Mouse (Mus musculus) bone marrow, adult 2 months (tissue): ENCODE measurements around the gene Dnajb13. TPM values are rescaled to one million over a fixed set of nuclear protein-coding genes. Genes with fewer than 3 reads are reported as not detected.

Source experiments
- H3K27ac ChIP-seq: fragments of 200-500 bp; 2 replicates; pipeline ENCODE4 v1.5.1; 2012; ENCODE audit warnings: low read depth, mild to moderate bottlenecking, control low read depth, inconsistent platforms, low read length; ENCODE audit not compliant: control insufficient read depth, poor library complexity, insufficient read depth
- H3K4me1 ChIP-seq: fragments of 200-500 bp; 2 replicates; pipeline ENCODE4 v1.6.1; 2011; ENCODE audit warnings: low read length; ENCODE audit not compliant: control insufficient read depth, insufficient read depth
- H3K4me3 ChIP-seq: fragments of 200-500 bp; replicated peaks from 2 replicates; pipeline ENCODE3; 2011; ENCODE audit warnings: mild to moderate bottlenecking, low read depth, low read length, control low read depth; ENCODE audit not compliant: control insufficient read depth
- CTCF ChIP-seq: fragments of 200-500 bp; IDR thresholded peaks from 2 replicates; pipeline ENCODE4 v1.5.1; 2011; ENCODE audit warnings: low read length, control low read depth; ENCODE audit not compliant: control insufficient read depth, insufficient read depth
- POLR2A ChIP-seq: fragments of 200-500 bp; IDR thresholded peaks from 2 replicates; pipeline ENCODE4 v1.6.1; 2011; ENCODE audit warnings: low read depth, mild to moderate bottlenecking, control low read depth, low read length, borderline replicate concordance; ENCODE audit not compliant: control insufficient read depth
- WGBS: fragments of 180-500 bp; shearing (Covaris S2); methylation state at CpG from one replicate; pipeline ENCODE4 v1.1.7; 2018; 5-methylcytosine and 5-hydroxymethylcytosine counted together
- polyA plus RNA-seq: library from polyadenylated mRNA; stranded (reverse); fragments of >200 nt; gene quantifications from 2 replicates; pipeline ENCODE4 v1.2.4, GENCODE M21; 2011; ENCODE audit warnings: low replicate concordance; ENCODE audit not compliant: missing spikeins, insufficient read depth, insufficient read length

Dnajb13 gene
- polyA plus RNA-seq, 1 experiment: 4.5 TPM

- Histone ChIP-seq H3K4me3 (peak overlapping the region; percentile 65), H3K27ac (peak overlapping the region; percentile 92), H3K4me1 (no peaks in the 10 kb centered on the region; the same call in 1 of the 2 replicates)
- 57% methylated on average over 6 of the region's 6 CpGs for WGBS
- no peak for TF ChIP-seq CTCF
These were observed 18.4 kb downstream of the Dnajb13 start for GRCm38 (mm10) chr7:100496371-100496770.

GRCm38 (mm10) chr7:100495581-100496251, 19.0 kb downstream of the Dnajb13 start:
- peak overlapping the region; percentile 92 for H3K27ac ChIP-seq
- WGBS: 6% methylated on average over 11 of the region's 11 CpGs

GRCm38 (mm10) chr7:100495042-100495441, 19.7 kb downstream of the Dnajb13 start:
- H3K4me3 ChIP-seq: peak overlapping the region; percentile 82
- no peak for TF ChIP-seq CTCF
- no peak for TF ChIP-seq POLR2A
- WGBS: 14% methylated on average over 8 of the region's 8 CpGs
- H3K4me1 ChIP-seq: no peaks in the 10 kb centered on the region; the same call in 1 of the 2 replicates
- H3K27ac ChIP-seq: peak overlapping the region; percentile 92

More at GRCm38 (mm10) chr7:100495581-100496251, 19.0 kb downstream of the Dnajb13 start:
- Histone ChIP-seq H3K4me1 (no peaks in the 10 kb centered on the region; the same call in 1 of the 2 replicates), H3K4me3 (peak overlapping the region; percentile 82)
- peak; percentile 11; the same call in 1 of the 2 replicates for TF ChIP-seq CTCF
- no peak for TF ChIP-seq POLR2A

GRCm38 (mm10) chr7:100494415-100494831, 20.3 kb downstream of the Dnajb13 start:
- 25% methylated on average over 7 of the region's 7 CpGs for WGBS
- Histone ChIP-seq H3K4me1 (no peaks in the 10 kb centered on the region; the same call in 1 of the 2 replicates), H3K27ac (peak overlapping the region; percentile 92), H3K4me3 (peak overlapping the region; percentile 82)
- TF ChIP-seq POLR2A (no peak), CTCF (no peak)

- H3K4me3 ChIP-seq: peak overlapping the region; percentile 82
- TF ChIP-seq CTCF: no peak
- TF ChIP-seq POLR2A: no peak
- WGBS: 2% methylated on average over 19 of the region's 19 CpGs
- H3K27ac ChIP-seq: peak overlapping the region; percentile 92
- no peaks in the 10 kb centered on the region; the same call in 1 of the 2 replicates for H3K4me1 ChIP-seq
These were observed 21.0 kb downstream of the Dnajb13 start for GRCm38 (mm10) chr7:100493484-100494414.

- TF ChIP-seq POLR2A: peak; percentile 100
- no peak for TF ChIP-seq CTCF
- Histone ChIP-seq H3K4me1 (no peaks in the 10 kb centered on the region; the same call in 1 of the 2 replicates), H3K27ac (peak within 1 kb of the TSS; percentile 92), H3K4me3 (peak within 1 kb of the TSS; percentile 82)
- under 1% methylated on average over 27 of the region's 27 CpGs for WGBS
These were observed 21.7 kb downstream of the Dnajb13 start, which contains the start of gene Ucp2 for GRCm38 (mm10) chr7:100493117-100493483. TSS of gene Ucp2 (plus strand) at chr7:100493337.

GRCm38 (mm10) chr7:100492391-100493116, 22.2 kb downstream of the Dnajb13 start:
- peak overlapping the region; percentile 82 for H3K4me3 ChIP-seq
- no peak; the same call in 1 of the 2 replicates for TF ChIP-seq POLR2A
- no peak for TF ChIP-seq CTCF
- WGBS: 2% methylated on average over 36 of the region's 36 CpGs
- peak overlapping the region; percentile 92 for H3K27ac ChIP-seq
- H3K4me1 ChIP-seq: no peaks in the 10 kb centered on the region; the same call in 1 of the 2 replicates

GRCm38 (mm10) chr7:100488474-100489048, 26.2 kb downstream of the Dnajb13 start:
- no peak overlapping the region for H3K27ac ChIP-seq
- no peak for TF ChIP-seq CTCF
- no peak for TF ChIP-seq POLR2A
- H3K4me3 ChIP-seq: no peak overlapping the region
- 72% methylated on average over 10 of the region's 10 CpGs for WGBS
- H3K4me1 ChIP-seq: no peaks in the 10 kb centered on the region; the same call in 1 of the 2 replicates
